Mouse (Mus musculus): Measurements from ENCODE around the gene Tmie. TPM values are rescaled to one million over a fixed set of nuclear protein-coding genes. Genes with fewer than 3 reads are reported as not detected.

The Tmie gene
- total RNA-seq, 2 experiments from 2014 or later: not detected

GRCm38 (mm10) chr9:110890026-110890783 is 10.3 kb upstream of the Tmie start:
- ATAC-seq (replicated peaks; ENCODE audit: poor library complexity): no peak

- ATAC-seq (replicated peaks; ENCODE audit: poor library complexity): no peak
Observed at GRCm38 (mm10) chr9:110888935-110889334, 9.0 kb upstream of the Tmie start.

- ATAC-seq (replicated peaks; ENCODE audit: poor library complexity): no peak
Observed at GRCm38 (mm10) chr9:110887388-110888303, 7.7 kb upstream of the Tmie start.

- ATAC-seq (replicated peaks; ENCODE audit: poor library complexity): no peak
Observed at GRCm38 (mm10) chr9:110881953-110882352, 2.0 kb upstream of the Tmie start.

- no peak for ATAC-seq (replicated peaks; ENCODE audit: poor library complexity)
Observed at GRCm38 (mm10) chr9:110880772-110881171, 859 bp upstream of the Tmie start.

- ATAC-seq (replicated peaks; ENCODE audit: poor library complexity): no peak
Observed at GRCm38 (mm10) chr9:110879191-110879920, 557 bp downstream of the Tmie start, which contains the start of gene Als2cl. Als2cl (plus strand) TSS chr9:110879870.

- ATAC-seq (replicated peaks; ENCODE audit: poor library complexity): no peak
Observed at GRCm38 (mm10) chr9:110877888-110878287, 2.0 kb downstream of the Tmie start.

GRCm38 (mm10) chr9:110877353-110877752 is 2.6 kb downstream of the Tmie start:
- ATAC-seq (replicated peaks; ENCODE audit: poor library complexity): 0 out of 2 replicates have a peak, but pooled peaks have one; percentile 29

GRCm38 (mm10) chr9:110875288-110875695 is 4.6 kb downstream of the Tmie start:
- ATAC-seq (replicated peaks; ENCODE audit: poor library complexity): no peak

- no peak for ATAC-seq (replicated peaks; ENCODE audit: poor library complexity)
Observed at GRCm38 (mm10) chr9:110874660-110875191, 5.2 kb downstream of the Tmie start.

GRCm38 (mm10) chr9:110873681-110874659 is 5.9 kb downstream of the Tmie start:
- no peak for ATAC-seq (replicated peaks; ENCODE audit: poor library complexity)

- peak; percentile 89 for ATAC-seq (replicated peaks; ENCODE audit: poor library complexity)
Observed at GRCm38 (mm10) chr9:110871030-110871429, 8.9 kb downstream of the Tmie start.

GRCm38 (mm10) chr9:110858967-110859596 is 20.8 kb downstream of the Tmie start:
- peak; percentile 81 for ATAC-seq (replicated peaks; ENCODE audit: poor library complexity)

- ATAC-seq (replicated peaks; ENCODE audit: poor library complexity): no peak
Observed at GRCm38 (mm10) chr9:110858523-110858922, 21.4 kb downstream of the Tmie start.

GRCm38 (mm10) chr9:110857781-110858472 is 22.0 kb downstream of the Tmie start, which contains the start of gene Prss50:
Prss50 (plus strand) TSS chr9:110857967.
- ATAC-seq (replicated peaks; ENCODE audit: poor library complexity): peak; percentile 50

- ATAC-seq (replicated peaks; ENCODE audit: poor library complexity): no peak
Observed at GRCm38 (mm10) chr9:110856920-110857319, 23.0 kb downstream of the Tmie start.

GRCm38 (mm10) chr9:110855903-110856302 is 24.0 kb downstream of the Tmie start:
- ATAC-seq (replicated peaks; ENCODE audit: poor library complexity): no peak

- ATAC-seq (replicated peaks; ENCODE audit: poor library complexity): no peak
Observed at GRCm38 (mm10) chr9:110849162-110849561, 30.8 kb downstream of the Tmie start.
